Mouse (Mus musculus) heart, postnatal 25 days (tissue): ENCODE results near the gene Dpf1. TPM values are rescaled to one million over a fixed set of nuclear protein-coding genes. Genes with fewer than 3 reads are reported as not detected.

ENCODE experiments used
- DNase-seq: peaks from one replicate; pipeline ENCODE4 v3.0.0; 2022; ENCODE audit warnings: low spot score
- intact Hi-C: fragments of 180-260 bp; cut with DNase I; formaldehyde crosslinking; loops from one replicate; pipeline ENCODE4 v1.15.1; 2025
- total RNA-seq, 2 experiments: library from RNA; stranded (reverse); gene quantifications; 2 replicates each; pipeline ENCODE4 v1.2.3; 2021

Gene Dpf1
- total RNA-seq, 2 experiments from 2014 or later: 0.53 TPM; not detected in 1

DNA sequence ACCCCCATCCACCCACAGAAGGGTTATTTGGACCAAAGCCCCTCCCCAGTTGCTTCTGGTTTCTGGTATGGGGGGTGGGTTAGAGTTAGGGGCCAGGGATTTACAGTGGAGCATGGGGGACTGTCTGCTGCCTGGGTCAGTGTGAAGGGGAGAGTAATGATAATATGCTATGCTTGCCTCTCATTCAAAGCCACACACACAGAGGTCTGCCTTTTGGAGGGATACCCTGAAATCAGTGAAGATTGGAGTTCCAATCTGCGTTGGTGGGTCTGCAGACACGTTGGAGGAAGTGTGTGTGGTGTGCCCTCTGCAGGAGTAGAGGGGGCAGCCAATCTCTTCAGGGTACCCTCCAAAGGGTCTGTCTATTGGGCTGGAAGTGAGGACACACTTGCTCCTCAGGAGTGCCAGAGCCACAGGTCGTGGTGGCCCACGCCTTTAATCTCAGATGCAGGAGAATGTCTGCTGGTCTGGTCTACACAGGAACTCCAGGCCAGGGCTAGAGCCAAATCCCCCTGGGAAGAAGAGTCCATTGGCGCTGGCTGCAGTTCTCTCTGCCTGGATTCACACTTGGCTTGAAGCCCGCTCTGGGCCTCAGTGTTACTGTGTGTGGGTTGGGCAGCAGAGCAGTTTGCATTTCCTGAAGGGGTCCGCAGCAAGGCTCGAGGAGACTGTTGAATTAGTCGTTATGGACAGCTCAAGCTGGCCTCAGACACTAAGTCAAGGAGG, 1.7 kb downstream of the Dpf1 start:
- DNase-seq: no peak
- intact Hi-C loops: loop anchor here (10.0 kb wide), 1 partner anchor 321 kb away; the partner anchor contains the start of genes Eif3k and Map4k1

DNA sequence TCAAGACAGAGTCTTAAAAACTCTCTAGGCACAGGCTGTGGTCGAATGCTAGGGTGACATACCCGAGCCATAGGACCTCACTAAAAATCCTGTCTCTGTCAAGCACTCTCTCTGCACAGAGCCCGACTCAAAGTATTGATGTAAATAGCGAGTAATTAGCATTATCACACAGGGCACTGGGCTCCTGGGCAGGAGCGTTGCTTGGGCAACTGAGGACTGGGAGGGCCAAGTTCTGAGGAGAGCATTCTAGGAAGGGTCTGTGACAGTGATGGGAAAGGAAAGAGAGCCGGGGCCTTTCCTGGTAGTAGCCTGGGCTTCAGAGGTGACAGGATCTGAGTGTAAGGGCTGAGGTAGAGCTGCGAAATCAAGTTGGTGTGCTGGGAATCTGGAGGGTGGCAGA, 2.4 kb downstream of the Dpf1 start:
- intact Hi-C loops: loop anchor here (10.0 kb wide), 1 partner anchor 321 kb away; the partner anchor contains the start of genes Eif3k and Map4k1
- no peak for DNase-seq

DNA sequence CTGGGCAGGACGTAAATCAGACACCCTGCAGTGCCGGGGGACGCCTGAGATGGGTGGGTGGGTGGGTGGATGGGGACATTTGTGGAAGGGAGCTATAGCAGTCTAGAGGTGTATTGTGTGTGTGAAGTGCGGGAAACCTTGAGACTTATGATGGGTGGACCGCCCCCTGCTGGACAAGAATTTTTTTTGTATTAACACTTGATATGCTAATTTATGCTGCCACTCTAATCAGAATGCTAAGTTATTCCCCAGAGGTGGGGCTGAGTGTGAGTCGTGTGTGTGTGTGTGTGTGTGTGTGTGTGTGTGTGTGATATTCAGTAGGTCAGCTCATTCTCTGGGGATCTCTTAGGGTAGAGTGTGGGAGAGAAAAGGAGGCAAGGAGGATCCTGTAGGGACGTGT, 2.9 kb downstream of the Dpf1 start:
- no peak for DNase-seq

DNA sequence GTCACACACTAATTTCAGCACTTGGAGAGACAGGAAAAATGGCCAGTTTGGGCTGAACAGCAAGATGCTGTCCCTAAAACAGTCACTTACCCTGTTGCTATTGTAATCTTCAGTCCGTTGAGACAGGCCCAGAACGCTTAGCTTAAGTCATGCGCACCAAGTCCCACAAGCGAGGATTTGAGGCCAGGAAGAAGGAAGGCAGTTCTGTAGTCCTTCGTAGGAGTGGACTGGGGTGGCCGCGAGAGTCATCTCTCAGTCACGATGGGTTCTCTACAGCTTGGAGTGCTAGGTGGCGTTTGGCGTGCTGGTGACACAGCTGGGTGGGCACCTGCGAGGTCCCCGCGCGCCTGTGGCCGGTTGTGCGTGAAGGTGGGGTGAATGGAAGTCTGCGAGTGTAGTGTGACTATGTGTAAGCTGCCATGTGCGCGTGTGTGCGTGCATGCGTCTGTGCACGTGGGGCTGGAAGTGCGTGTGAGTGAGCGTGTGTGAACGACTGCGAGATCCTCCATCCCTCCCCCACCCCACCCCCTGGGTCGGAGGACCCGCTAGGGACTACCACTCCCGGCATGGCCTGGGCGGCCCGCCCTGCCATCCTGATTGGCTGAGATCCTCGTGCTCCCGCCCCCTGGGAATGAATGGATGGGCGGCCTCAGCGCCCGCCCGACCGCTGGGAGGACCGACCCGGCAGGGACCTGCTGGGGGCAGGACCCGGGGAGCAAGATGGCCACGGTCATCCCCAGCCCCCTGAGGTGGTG, 3.8 kb downstream of the Dpf1 start:
- intact Hi-C loops: loop anchor here (10.0 kb wide), 1 partner anchor 323 kb away; the partner anchor contains the start of genes Eif3k and Map4k1

More for the DNA sequence above, 2.9 kb downstream of the Dpf1 start:
- intact Hi-C loops: loop anchor here (10.0 kb wide), 1 partner anchor 322 kb away; the partner anchor contains the start of genes Eif3k and Map4k1

DNA sequence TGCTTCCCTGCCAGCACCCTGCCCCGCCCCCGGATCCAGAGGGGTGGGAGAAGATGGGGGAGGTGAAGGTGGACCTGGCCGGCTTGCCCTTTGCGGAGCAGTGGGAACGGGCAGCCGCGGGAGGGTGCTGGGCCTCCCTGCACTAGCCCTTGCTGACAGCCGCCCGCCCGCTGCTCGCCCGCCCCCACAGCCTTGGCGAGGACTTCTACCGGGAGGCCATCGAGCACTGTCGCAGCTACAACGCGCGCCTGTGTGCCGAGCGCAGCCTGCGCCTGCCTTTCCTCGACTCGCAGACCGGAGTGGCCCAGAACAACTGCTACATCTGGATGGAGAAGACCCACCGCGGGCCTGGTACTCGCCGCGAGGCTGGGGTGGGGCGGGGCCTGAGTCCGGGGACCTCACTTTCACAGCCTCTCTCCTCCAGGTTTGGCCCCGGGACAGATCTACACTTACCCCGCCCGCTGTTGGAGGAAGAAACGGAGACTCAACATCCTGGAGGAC, 5.5 kb downstream of the Dpf1 start:
- intact Hi-C loops: loop anchor here (10.0 kb wide), 1 partner anchor 324 kb away; the partner anchor contains the start of genes Eif3k and Map4k1
- DNase-seq: no peak

More for the DNA sequence above, 3.8 kb downstream of the Dpf1 start:
- peak; percentile 81 for DNase-seq

DNA sequence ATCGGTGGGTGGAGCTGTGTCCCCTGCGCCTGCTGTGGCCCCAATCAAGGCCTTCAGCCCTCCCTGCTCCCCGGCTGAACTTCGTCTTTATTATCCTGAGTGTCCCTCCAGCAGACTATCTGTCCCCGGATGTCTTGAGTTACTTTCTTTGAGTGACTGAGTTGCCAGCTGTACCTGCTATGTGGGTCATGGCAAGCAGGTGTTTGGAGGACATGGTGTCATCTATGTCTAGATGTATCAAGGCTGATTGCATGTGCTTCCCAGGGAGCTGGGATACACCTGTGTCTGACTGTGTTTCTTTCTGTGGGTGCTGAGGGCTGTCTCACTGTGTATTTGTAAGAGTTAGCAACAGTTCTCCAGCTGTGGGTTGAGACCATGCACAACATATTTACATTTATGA, 6.0 kb downstream of the Dpf1 start:
- no peak for DNase-seq
- intact Hi-C loops: loop anchor here (10.0 kb wide), 1 partner anchor 325 kb away; the partner anchor contains the start of genes Eif3k and Map4k1

DNA sequence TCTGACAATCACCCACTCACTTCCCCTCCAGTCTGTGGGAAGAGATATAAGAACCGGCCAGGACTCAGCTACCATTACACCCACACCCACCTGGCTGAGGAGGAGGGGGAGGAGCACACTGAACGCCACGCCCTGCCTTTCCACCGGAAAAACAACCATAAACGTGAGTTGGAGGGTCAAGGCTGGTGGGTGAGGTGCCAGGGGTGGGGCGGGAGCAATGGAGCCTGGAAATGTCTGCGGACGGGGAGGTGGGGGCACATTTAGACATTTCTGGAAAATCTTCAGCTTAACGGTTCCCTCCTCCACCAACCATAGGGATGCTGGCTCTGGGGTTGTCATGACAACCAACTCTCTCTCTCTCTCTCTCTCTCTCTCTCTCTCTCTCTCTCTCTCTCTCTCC, 9.3 kb downstream of the Dpf1 start:
- intact Hi-C loops: no loop called here
- DNase-seq: no peak

DNA sequence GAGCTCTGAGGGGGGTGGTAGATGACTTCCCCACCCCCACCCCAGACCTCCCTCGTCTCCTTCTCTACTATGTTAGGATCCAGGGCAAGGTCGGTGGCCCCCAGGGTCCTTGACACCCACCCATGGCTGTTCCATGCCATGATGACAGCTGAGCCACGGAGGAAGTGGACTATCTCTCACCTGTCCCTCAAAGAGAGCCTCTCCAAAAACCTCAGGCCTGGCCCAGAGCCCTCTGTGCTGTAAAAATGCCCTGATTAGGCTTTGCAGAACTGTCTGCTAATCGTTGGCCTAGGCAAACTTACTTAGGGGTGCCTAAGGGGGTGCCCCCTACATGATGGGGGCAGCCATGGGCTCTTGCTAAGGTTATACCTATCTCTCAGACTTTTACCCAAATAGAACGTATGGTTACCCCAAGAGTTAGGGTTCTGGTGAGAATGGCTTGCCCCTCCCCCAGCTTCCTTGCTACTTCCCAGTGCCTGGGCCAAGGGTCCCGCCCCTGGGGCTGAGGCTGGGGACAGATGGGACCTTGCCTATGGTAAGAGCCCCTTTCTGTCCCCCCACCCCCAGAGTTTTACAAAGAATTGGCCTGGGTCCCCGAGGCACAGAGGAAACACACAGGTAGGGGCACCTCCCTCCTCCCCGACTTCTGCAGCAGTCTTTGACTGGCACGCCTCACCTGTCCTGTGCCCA, 10.0 kb downstream of the Dpf1 start:
- no peak for DNase-seq
- intact Hi-C loops: no loop called here

DNA sequence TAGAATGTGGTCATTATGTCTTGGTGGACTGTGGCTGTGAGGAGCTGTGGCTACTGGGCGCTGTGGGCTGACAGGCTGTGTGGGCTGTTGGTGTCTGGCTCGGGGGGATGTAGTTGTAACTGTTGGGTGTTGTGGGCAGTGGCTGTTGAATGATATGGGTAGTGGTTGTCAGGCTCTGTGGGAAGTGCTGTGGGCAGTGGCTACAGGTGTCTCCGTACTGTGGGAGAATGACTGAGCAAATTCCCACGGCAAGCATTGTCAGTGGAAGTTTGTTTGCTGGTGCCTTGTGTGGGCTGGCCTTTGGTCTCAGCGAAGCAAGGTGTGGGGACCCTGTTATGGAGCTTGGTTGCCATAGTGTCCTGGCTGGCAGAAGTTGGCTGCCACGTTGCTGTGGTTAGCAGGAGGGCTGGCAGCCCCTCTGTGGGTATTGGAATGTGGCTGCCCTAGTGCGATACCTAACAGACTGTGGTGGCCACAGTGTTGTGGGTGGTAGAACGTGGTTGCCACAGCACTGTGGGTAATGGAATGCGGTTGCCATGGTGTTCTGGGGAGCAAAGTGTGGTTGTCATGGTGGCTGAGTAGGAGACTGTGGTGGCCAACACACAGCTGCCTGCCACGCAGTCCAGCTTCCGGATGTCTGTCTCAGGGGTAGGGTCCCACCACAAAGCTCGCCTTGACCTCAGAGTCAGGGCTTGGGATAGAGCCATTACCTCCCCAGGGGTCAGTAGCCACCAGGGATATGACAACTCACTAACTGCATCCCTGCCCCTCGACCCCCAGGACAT, 11.3 kb downstream of the Dpf1 start:
- intact Hi-C loops: loop anchor here (5.0 kb wide), 1 partner anchor 207 kb away; no protein-coding TSS in a partner anchor
- no peak for DNase-seq

DNA sequence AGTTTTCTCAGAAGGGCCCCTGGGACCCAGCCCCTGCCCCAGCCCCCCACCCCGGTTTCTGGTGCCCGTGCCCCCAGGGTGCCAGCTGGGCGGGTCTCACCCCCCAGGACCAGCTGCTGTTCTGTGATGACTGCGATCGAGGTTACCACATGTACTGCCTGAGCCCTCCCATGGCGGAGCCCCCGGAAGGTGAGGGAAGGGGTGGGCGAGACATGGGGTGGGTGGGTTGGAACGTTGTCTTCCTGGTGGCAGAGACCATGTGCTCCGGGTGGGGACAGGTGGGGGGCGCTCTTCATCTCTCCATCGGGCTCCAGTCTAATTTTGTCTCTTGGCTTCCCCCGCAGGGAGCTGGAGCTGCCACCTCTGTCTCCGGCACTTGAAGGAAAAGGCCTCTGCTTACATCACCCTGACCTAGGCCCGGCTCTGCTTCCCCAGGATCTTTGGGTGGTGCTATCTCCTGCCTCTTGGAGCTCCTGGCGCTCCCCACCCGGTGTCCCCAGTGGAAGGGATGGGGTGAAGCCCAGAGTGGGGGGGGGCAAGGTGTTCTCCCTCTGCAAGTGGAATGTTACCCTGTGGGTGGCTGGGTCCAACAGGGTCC, 12.5 kb downstream of the Dpf1 start:
- no peak for DNase-seq
- intact Hi-C loops: loop anchor here (5.0 kb wide), 1 partner anchor 206 kb away; no protein-coding TSS in a partner anchor

DNA sequence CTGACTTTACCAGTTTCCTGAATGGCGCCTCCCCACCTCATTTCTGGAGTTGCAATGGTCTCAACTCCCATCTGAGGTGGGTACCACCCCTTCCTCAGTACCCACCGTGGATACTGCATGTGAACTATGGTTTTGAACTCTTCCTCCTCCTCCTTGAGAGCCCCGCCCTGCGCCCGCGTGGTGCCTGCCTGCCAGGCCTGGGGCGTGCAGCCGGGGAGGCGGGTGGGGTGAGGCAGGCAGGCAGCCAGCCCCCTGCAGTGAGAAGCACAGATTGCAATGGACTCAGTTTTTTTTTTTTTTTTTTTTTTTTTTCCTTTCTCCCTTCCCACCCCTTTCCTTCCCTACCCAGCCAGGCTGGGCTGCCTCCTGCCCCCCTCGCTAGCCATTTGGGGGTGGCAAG, 13.2 kb downstream of the Dpf1 start:
- no peak for DNase-seq
- intact Hi-C loops: loop anchor here (5.0 kb wide), 1 partner anchor 205 kb away; no protein-coding TSS in a partner anchor

DNA sequence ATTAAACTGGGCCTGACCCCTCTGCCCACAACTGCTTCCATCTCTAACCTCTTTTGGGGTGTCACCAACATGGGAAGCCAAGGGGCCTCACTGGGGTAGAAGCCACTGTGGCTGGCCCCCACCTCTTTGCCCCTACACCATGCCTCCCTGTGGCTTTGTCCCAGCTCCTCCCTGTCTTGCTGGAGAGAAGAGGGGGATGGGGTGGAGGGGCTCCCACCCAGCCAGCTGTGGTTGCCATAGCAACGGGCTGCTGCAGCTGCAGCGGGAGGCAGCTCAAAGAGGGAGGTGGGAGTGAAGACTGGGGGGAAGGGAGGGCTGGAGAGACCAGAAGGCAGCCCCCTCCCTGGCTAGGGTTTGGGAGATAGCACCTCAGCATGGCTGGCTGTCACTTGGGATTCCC, 13.8 kb downstream of the Dpf1 start:
- intact Hi-C loops: loop anchor here (5.0 kb wide), 1 partner anchor 205 kb away; no protein-coding TSS in a partner anchor

DNA sequence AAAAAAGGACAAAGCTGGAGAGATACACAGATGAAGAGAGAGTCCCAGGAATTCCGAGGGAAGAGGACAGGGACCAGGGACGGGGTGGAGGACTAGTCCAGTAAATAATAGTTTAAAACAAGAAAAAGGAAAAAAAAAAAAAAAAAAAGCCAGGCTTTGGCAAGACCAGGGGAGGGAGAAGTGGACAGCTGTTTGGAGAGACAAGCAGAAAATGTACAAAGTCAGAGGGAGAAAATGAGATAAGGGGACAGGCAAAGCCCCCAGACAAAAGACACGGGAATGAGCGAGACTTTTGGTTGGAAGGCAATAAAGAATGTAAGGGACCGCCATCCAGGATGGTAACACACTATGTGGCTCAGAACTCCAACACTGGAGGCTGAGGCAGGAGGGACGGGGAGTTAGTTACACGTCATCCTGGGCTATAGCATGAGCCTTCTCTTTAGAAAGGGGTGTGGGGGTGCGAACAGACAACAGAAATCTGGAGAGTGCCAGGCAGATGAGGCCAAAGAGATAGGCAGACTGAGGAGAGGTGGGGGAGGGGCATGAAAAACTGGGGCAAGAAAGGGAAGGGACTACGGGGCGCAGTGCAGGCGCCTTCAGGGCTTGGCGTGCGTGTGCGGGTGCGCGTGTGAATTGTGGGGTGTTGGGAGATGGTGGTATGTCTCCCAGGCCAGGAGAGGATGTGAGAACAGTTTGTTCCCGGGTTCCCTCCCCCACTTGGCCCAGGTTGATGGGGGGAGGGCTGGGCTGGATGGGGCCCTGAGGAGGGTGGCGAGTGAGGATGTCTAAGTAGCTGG, 14.6 kb downstream of the Dpf1 start:
- intact Hi-C loops: loop anchor here (5.0 kb wide), 1 partner anchor 204 kb away; no protein-coding TSS in a partner anchor
- no peak for DNase-seq

More for the DNA sequence above, 13.8 kb downstream of the Dpf1 start:
- no peak for DNase-seq

DNA sequence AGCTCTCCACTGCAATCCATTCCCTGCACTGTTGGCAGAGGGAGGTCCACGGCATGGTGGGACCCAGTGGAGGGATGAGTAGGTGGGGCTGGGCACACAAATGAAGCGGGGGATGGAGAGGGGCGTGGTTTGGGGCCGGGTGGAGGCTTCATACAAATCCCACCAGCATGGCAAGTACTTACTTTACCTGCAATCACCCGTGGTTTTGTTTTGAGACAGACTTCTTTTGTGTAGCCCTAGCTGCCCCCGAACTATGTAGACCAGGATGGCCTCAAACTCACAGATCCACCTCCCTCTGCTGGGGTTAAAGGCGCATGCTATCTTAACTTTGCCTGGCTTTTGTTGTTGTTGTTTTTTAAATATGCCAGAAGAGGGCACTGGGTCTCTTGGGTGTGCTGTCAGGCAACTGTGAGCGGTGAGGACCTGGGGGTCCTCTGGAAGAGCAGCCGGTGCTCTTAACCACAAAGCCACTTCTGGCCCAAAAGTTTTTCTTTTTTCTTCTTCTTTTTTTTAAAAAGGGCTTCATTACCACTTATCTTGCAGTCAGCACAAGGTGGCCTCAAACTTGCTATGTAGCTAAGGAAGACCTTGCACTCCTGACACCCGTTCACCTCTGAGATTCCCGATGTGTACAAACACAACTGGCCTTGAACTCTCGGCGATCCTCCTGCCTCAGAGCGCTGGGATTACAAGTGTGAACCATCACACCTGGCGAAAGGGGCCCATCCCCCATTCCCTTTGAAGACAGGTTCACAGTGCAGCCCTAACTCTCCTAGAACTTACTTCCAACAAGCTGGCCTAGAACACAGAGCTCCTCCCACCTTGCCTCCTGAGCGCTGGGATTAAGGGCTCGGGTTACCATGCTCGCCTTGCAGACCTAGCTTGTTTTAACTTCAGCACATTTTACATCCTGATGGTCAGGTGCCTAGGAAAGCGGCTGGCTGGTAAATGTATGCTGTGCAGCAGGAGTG, 15.9 kb downstream of the Dpf1 start:
- DNase-seq: no peak
- intact Hi-C loops: loop anchor here (5.0 kb wide), 1 partner anchor 203 kb away; no protein-coding TSS in a partner anchor

DNA sequence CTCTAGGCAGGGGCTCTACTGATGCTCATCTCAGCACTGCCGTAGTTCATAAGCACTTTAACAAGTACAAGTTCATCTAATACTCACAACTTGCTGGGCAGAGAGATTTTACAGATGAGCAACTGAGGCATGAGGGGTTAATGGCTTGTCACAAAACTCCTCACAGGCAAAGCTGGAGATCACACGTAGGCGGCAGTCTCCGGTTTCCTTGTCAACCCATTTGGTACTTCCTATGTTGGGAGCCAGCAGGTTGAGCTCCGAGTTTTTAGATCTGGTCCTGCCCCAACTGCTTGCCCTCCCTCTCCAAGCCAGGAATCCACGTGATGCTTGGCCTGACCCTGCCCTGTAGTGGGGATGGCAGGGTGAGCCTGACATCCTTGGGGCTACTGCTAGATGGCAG, 23.3 kb downstream of the Dpf1 start:
- intact Hi-C loops: no loop called here
- DNase-seq: no peak

DNA sequence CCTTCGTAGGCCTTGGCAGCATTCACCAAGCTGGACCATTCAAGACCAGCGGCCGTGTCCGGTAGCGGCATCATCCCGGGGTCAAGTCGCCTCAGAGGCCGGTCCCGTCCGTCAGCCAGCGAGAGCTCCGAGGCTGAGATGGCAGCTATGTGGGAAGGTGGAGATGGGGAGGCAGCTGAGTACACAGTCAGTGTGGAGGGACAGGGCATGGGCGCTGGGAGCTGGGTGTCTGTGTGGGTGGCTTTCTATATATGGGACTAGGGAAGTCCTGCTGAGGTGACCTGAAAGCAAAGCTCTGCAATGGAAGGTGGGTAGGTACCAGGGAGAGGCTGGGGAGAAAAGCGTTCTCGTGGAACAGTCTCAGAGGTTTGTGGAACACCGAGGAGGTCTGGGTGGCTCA, 25.2 kb downstream of the Dpf1 start:
- DNase-seq: no peak
- intact Hi-C loops: no loop called here

DNA sequence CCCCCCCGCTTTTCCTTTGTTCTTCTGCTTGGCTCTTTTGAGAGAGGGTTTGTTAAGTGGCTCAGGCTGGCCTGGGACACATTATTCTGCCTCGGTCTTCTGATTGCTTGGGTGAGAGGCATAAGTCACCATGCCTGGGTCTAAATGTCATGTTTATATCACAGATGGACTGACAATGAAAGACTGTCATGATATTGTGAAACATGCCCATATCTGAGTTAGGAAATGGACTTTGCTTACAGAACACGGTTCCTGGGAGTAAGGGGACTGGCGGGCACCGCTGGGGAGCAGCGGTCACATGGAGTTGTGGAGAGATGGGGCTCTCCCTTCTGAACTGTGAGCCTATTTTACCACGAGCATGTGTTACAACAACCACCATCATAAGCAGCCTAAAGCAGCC, 30.4 kb downstream of the Dpf1 start:
- intact Hi-C loops: no loop called here

More for the DNA sequence above, 30.4 kb downstream of the Dpf1 start:
- DNase-seq: no peak
